Mouse (Mus musculus) hindbrain, embryonic 12.5 days (tissue): ENCODE data around the gene Gm11492. TPM values are rescaled to one million over a fixed set of nuclear protein-coding genes. Genes with fewer than 3 reads are reported as not detected.

ENCODE experiments used
- ATAC-seq: fragments of 200-750 bp; cut with Nextera tagmentation; 2 replicates; pipeline ENCODE4 v1.8.0; 2017; ENCODE audit warnings: moderate TSS enrichment; ENCODE audit not compliant: low FRiP score
- H3K27ac ChIP-seq: fragments of 300-500 bp; sonication (generic); 2 replicates; pipeline ENCODE4 v1.5.1; 2016; ENCODE audit warnings: mild to moderate bottlenecking
- H3K27me3 ChIP-seq: fragments of 300-500 bp; sonication (generic); 2 replicates; pipeline ENCODE4 v1.6.1; 2016; ENCODE audit warnings: mild to moderate bottlenecking
- H3K36me3 ChIP-seq: fragments of 300-500 bp; sonication (generic); 2 replicates; pipeline ENCODE4 v1.6.1; 2016; ENCODE audit warnings: mild to moderate bottlenecking
- H3K4me1 ChIP-seq: fragments of 300-500 bp; sonication (generic); 2 replicates; pipeline ENCODE4 v1.6.1; 2016
- H3K4me2 ChIP-seq: fragments of 300-500 bp; sonication (generic); replicated peaks from 2 replicates; pipeline ENCODE4 v1.6.1; 2016; ENCODE audit warnings: mild to moderate bottlenecking
- H3K4me3 ChIP-seq: fragments of 300-500 bp; sonication (generic); 2 replicates; pipeline ENCODE4 v1.5.1; 2016; ENCODE audit warnings: mild to moderate bottlenecking
- H3K9ac ChIP-seq: fragments of 300-500 bp; sonication (generic); 2 replicates; pipeline ENCODE4 v1.6.1; 2016; ENCODE audit warnings: mild to moderate bottlenecking, moderate library complexity
- H3K9me3 ChIP-seq: fragments of 300-500 bp; sonication (generic); replicated peaks from 2 replicates; pipeline ENCODE4 v1.6.1; 2016; ENCODE audit warnings: mild to moderate bottlenecking
- WGBS: fragments of 180-500 bp; shearing (Covaris S2); methylation state at CpG from one replicate; pipeline ENCODE4 v1.1.7; 2016; 5-methylcytosine and 5-hydroxymethylcytosine counted together
- polyA plus RNA-seq: library from polyadenylated mRNA; unstranded; fragments of >200 nt; fragmentation: Nextera tagmentation; extraction: Ambion mirVana; gene quantifications from 2 replicates; pipeline ENCODE4 v1.2.1, GENCODE M21; 2016

Gene Gm11492
- polyA plus RNA-seq, 1 experiment from 2014 or later: not detected

- H3K4me3 ChIP-seq: peak overlapping the region; percentile 79
- peak overlapping the region; percentile 81 for H3K9ac ChIP-seq
- no peaks in the 10 kb centered on the region for H3K9me3 ChIP-seq
- 38% methylated on average over 13 of the region's 13 CpGs for WGBS
- peaks cover 65% of the 10 kb centered on the region for H3K4me1 ChIP-seq
- H3K27me3 ChIP-seq: no peaks in the 10 kb centered on the region
- peaks cover 17% of the 10 kb centered on the region for H3K36me3 ChIP-seq
- H3K4me2 ChIP-seq: peak overlapping the region; percentile 80
- ATAC-seq: no peak
- peak overlapping the region; percentile 90 for H3K27ac ChIP-seq
Measured at GRCm38 (mm10) chr11:87592713-87593598, 26.5 kb downstream of the Gm11492 start.

GRCm38 (mm10) chr11:87595327-87595841, 28.9 kb downstream of the Gm11492 start:
- peak overlapping the region; percentile 75 for H3K4me3 ChIP-seq
- peaks cover 52% of the 10 kb centered on the region for H3K4me1 ChIP-seq
- peak overlapping the region; percentile 81 for H3K9ac ChIP-seq
- peak overlapping the region; percentile 87 for H3K4me2 ChIP-seq
- H3K27me3 ChIP-seq: no peaks in the 10 kb centered on the region
- peak; percentile 61 for ATAC-seq
- peak overlapping the region; percentile 92 for H3K27ac ChIP-seq
- H3K9me3 ChIP-seq: no peaks in the 10 kb centered on the region
- WGBS: 2% methylated on average over 19 of the region's 37 CpGs
- peaks cover 39% of the 10 kb centered on the region for H3K36me3 ChIP-seq

GRCm38 (mm10) chr11:87595976-87596375, 29.5 kb downstream of the Gm11492 start:
- Histone ChIP-seq H3K4me2 (peak overlapping the region; percentile 87), H3K4me3 (peak overlapping the region; percentile 75), H3K4me1 (peaks cover 47% of the 10 kb centered on the region), H3K9me3 (no peaks in the 10 kb centered on the region), H3K36me3 (peaks cover 45% of the 10 kb centered on the region), H3K9ac (peak overlapping the region; percentile 81), H3K27ac (peak overlapping the region; percentile 92), H3K27me3 (no peaks in the 10 kb centered on the region)
- WGBS: 7% methylated on average over 7 of the region's 7 CpGs
- no peak for ATAC-seq

GRCm38 (mm10) chr11:87596492-87596891, 30.0 kb downstream of the Gm11492 start:
- Histone ChIP-seq H3K9ac (peak overlapping the region; percentile 81), H3K27ac (peak overlapping the region; percentile 92), H3K36me3 (peaks cover 50% of the 10 kb centered on the region), H3K4me2 (peak overlapping the region; percentile 87), H3K4me3 (peak overlapping the region; percentile 75), H3K27me3 (no peaks in the 10 kb centered on the region), H3K9me3 (no peaks in the 10 kb centered on the region), H3K4me1 (peaks cover 47% of the 10 kb centered on the region)
- ATAC-seq: no peak
- WGBS: 43% methylated on average over 2 of the region's 2 CpGs

- H3K4me3 ChIP-seq: peak overlapping the region; percentile 75
- peak overlapping the region; percentile 87 for H3K4me2 ChIP-seq
- H3K36me3 ChIP-seq: peaks cover 56% of the 10 kb centered on the region
- no peak for ATAC-seq
- H3K9me3 ChIP-seq: no peaks in the 10 kb centered on the region
- no peaks in the 10 kb centered on the region for H3K27me3 ChIP-seq
- H3K4me1 ChIP-seq: peaks cover 47% of the 10 kb centered on the region
- H3K27ac ChIP-seq: peak overlapping the region; percentile 92; the same call in 1 of the 2 replicates
- H3K9ac ChIP-seq: peak overlapping the region; percentile 81
Measured at GRCm38 (mm10) chr11:87597061-87597460, 30.6 kb downstream of the Gm11492 start.

GRCm38 (mm10) chr11:87599395-87600089, 33.1 kb downstream of the Gm11492 start:
- H3K9ac ChIP-seq: no peak overlapping the region
- 93% methylated on average over 13 of the region's 13 CpGs for WGBS

GRCm38 (mm10) chr11:87600322-87600853, 33.9 kb downstream of the Gm11492 start:
- Histone ChIP-seq H3K4me3 (no peak overlapping the region), H3K27ac (no peak overlapping the region), H3K4me2 (no peak overlapping the region), H3K9me3 (no peaks in the 10 kb centered on the region), H3K9ac (no peak overlapping the region), H3K27me3 (no peaks in the 10 kb centered on the region), H3K36me3 (peaks cover 84% of the 10 kb centered on the region), H3K4me1 (peaks cover 18% of the 10 kb centered on the region)
- ATAC-seq: no peak
- 93% methylated on average over 10 of the region's 10 CpGs for WGBS

More at GRCm38 (mm10) chr11:87599395-87600089, 33.1 kb downstream of the Gm11492 start:
- Histone ChIP-seq H3K4me3 (no peak overlapping the region), H3K4me1 (peaks cover 27% of the 10 kb centered on the region), H3K27me3 (no peaks in the 10 kb centered on the region), H3K4me2 (no peak overlapping the region), H3K36me3 (peaks cover 76% of the 10 kb centered on the region), H3K9me3 (no peaks in the 10 kb centered on the region), H3K27ac (no peak overlapping the region)
- no peak for ATAC-seq

GRCm38 (mm10) chr11:87602234-87602633, 35.8 kb downstream of the Gm11492 start:
- Histone ChIP-seq H3K4me1 (peaks cover 2% of the 10 kb centered on the region), H3K9ac (0 out of 2 replicates have a peak overlapping the region, but pooled peaks have one; percentile 25), H3K4me2 (no peak overlapping the region), H3K27ac (no peak overlapping the region), H3K4me3 (no peak overlapping the region), H3K36me3 (peaks cover 99% of the 10 kb centered on the region), H3K27me3 (no peaks in the 10 kb centered on the region), H3K9me3 (no peaks in the 10 kb centered on the region)
- ATAC-seq: no peak
- 95% methylated on average over 9 of the region's 9 CpGs for WGBS

- Histone ChIP-seq H3K4me3 (no peak overlapping the region), H3K9me3 (no peaks in the 10 kb centered on the region), H3K27ac (no peak overlapping the region), H3K36me3 (peaks cover 99% of the 10 kb centered on the region), H3K27me3 (no peaks in the 10 kb centered on the region), H3K4me1 (no peaks in the 10 kb centered on the region), H3K9ac (no peak overlapping the region), H3K4me2 (no peak overlapping the region)
- no peak for ATAC-seq
- WGBS: 98% methylated on average over 2 of the region's 2 CpGs
Measured at GRCm38 (mm10) chr11:87603571-87603970, 37.1 kb downstream of the Gm11492 start.

GRCm38 (mm10) chr11:87609264-87609663, 42.8 kb downstream of the Gm11492 start:
- no peak for ATAC-seq
- no peaks in the 10 kb centered on the region for H3K4me1 ChIP-seq
- peaks cover 97% of the 10 kb centered on the region for H3K36me3 ChIP-seq
- no peak overlapping the region for H3K27ac ChIP-seq
- H3K4me2 ChIP-seq: no peak overlapping the region
- H3K9ac ChIP-seq: no peak overlapping the region
- no peaks in the 10 kb centered on the region for H3K27me3 ChIP-seq
- 88% methylated on average over 7 of the region's 7 CpGs for WGBS
- H3K9me3 ChIP-seq: no peaks in the 10 kb centered on the region
- no peak overlapping the region for H3K4me3 ChIP-seq

GRCm38 (mm10) chr11:87611547-87611946, 45.1 kb downstream of the Gm11492 start:
- 97% methylated on average over 9 of the region's 9 CpGs for WGBS
- Histone ChIP-seq H3K4me2 (no peak overlapping the region), H3K36me3 (peaks cover 96% of the 10 kb centered on the region), H3K9me3 (0 out of 2 replicates have a peak, but pooled peaks cover under 1% of the 10 kb centered on the region), H3K4me3 (no peak overlapping the region), H3K9ac (no peak overlapping the region), H3K27me3 (no peaks in the 10 kb centered on the region), H3K27ac (no peak overlapping the region), H3K4me1 (no peaks in the 10 kb centered on the region)
- no peak for ATAC-seq

GRCm38 (mm10) chr11:87613972-87614371, 47.5 kb downstream of the Gm11492 start:
- H3K4me3 ChIP-seq: no peak overlapping the region
- no peaks in the 10 kb centered on the region for H3K4me1 ChIP-seq
- 0 out of 2 replicates have a peak, but pooled peaks cover 6% of the 10 kb centered on the region for H3K9me3 ChIP-seq
- no peak for ATAC-seq
- peaks cover 93% of the 10 kb centered on the region for H3K36me3 ChIP-seq
- H3K27me3 ChIP-seq: no peaks in the 10 kb centered on the region
- no peak overlapping the region for H3K9ac ChIP-seq
- WGBS: 94% methylated on average over 7 of the region's 7 CpGs
- no peak overlapping the region for H3K4me2 ChIP-seq
- no peak overlapping the region for H3K27ac ChIP-seq
